ENCODE assay signal across 15 mouse cellular contexts in genomic region chr10:59262979-59263378, GRCm38 (mm10).
"Had no signal": no experiment of that assay in that cellular context is flagged by ENCODE, and none has a peak within 500 bp of the region (broad histone marks: within the 10 kb centered on the region; RNA-seq: fewer than 3 reads in every experiment).

No protein-coding gene starts in this region.

- H3K27me3 ChIP-seq: limb, embryonic 12.5 days; midbrain, embryonic 13.5 days; neural tube, embryonic 15.5 days had no signal

- H3K4me3 ChIP-seq: limb, embryonic 12.5 days; midbrain, embryonic 13.5 days; myocyte; neural tube, embryonic 15.5 days had no signal

- H3K4me2 ChIP-seq: limb, embryonic 12.5 days; lung, embryonic 14.5 days; midbrain, embryonic 13.5 days; neural tube, embryonic 15.5 days had no signal

- H3K9ac ChIP-seq: limb, embryonic 12.5 days; lung, embryonic 14.5 days; midbrain, embryonic 13.5 days; neural tube, embryonic 15.5 days had no signal

- H3K36me3 ChIP-seq: limb, embryonic 12.5 days; midbrain, embryonic 13.5 days; neural tube, embryonic 15.5 days had no signal

- H3K9me3 ChIP-seq: limb, embryonic 12.5 days; midbrain, embryonic 13.5 days; neural tube, embryonic 15.5 days had no signal

- ATAC-seq: intestine, embryonic 16.5 days; midbrain, embryonic 13.5 days had no signal

- H3K4me1 ChIP-seq: midbrain, embryonic 13.5 days; neural tube, embryonic 15.5 days had no signal

- DNase-seq: kidney, adult 9 months; kidney, postnatal 36 days; liver; lung, embryonic 14.5 days; right cerebral cortex, adult 18-20 months; right cerebral cortex, postnatal 25 days; thymus, adult 18-20 months; thymus, postnatal 14 days had no signal

- H3K27ac ChIP-seq: kidney, postnatal 0 days; limb, embryonic 12.5 days; macrophage; midbrain, embryonic 13.5 days; neural tube, embryonic 15.5 days had no signal
